Mouse (Mus musculus) stomach, embryonic 16.5 days (tissue): ENCODE results near the gene Slc7a15. TPM values are rescaled to one million over a fixed set of nuclear protein-coding genes. Genes with fewer than 3 reads are reported as not detected.

Experiments
- ATAC-seq: fragments of 200-750 bp; cut with Nextera tagmentation; 2 replicates; pipeline ENCODE4 v1.8.0; 2017; ENCODE audit warnings: moderate number of reproducible peaks, moderate TSS enrichment; ENCODE audit not compliant: insufficient read depth, low FRiP score
- H3K27ac ChIP-seq: fragments of 300-500 bp; sonication (generic); 2 replicates; pipeline ENCODE4 v1.5.1; 2014; ENCODE audit warnings: low read length
- H3K27me3 ChIP-seq: fragments of 300-500 bp; sonication (generic); 2 replicates; pipeline ENCODE4 v1.6.1; 2014; ENCODE audit warnings: low read length, control low read depth, mixed read lengths; ENCODE audit not compliant: control insufficient read depth, insufficient read depth
- H3K36me3 ChIP-seq: fragments of 300-500 bp; sonication (generic); 2 replicates; pipeline ENCODE4 v1.6.1; 2014; ENCODE audit warnings: low read length; ENCODE audit not compliant: control insufficient read depth, insufficient read depth
- H3K4me1 ChIP-seq: fragments of 300-500 bp; sonication (generic); 2 replicates; pipeline ENCODE4 v1.6.1; 2014; ENCODE audit warnings: low read length, control low read depth, mixed read lengths; ENCODE audit not compliant: control insufficient read depth, insufficient read depth
- H3K4me2 ChIP-seq: fragments of 300-500 bp; sonication (generic); 2 replicates; pipeline ENCODE4 v1.6.1; 2014; ENCODE audit warnings: low read depth, low read length, mixed read lengths
- H3K4me3 ChIP-seq: fragments of 300-500 bp; sonication (generic); replicated peaks from 2 replicates; pipeline ENCODE4 v1.5.1; 2014; ENCODE audit warnings: mild to moderate bottlenecking, low read length
- H3K9ac ChIP-seq: fragments of 300-500 bp; sonication (generic); 2 replicates; pipeline ENCODE4 v1.6.1; 2014; ENCODE audit warnings: low read length
- H3K9me3 ChIP-seq: fragments of 300-500 bp; sonication (generic); replicated peaks from 2 replicates; pipeline ENCODE4 v1.6.1; 2016; ENCODE audit warnings: low read length, control low read depth; ENCODE audit not compliant: control insufficient read depth
- WGBS: fragments of 180-500 bp; shearing (Covaris S2); extraction: QIAGEN DNeasy Blood & Tissue Kit; methylation state at CpG from one replicate; pipeline ENCODE4 v1.1.7; 2014; 5-methylcytosine and 5-hydroxymethylcytosine counted together
- polyA plus RNA-seq: library from polyadenylated mRNA; unstranded; fragments of >200 nt; fragmentation: Nextera tagmentation; extraction: Ambion mirVana; gene quantifications from 2 replicates; pipeline ENCODE4 v1.2.1, GENCODE M21; 2015

The Slc7a15 gene
- polyA plus RNA-seq, 1 experiment from 2014 or later = not detected

- no peak overlapping the region for H3K4me2 ChIP-seq
- no peak overlapping the region for H3K4me3 ChIP-seq
- H3K4me1 ChIP-seq = peaks cover 9% of the 10 kb centered on the region
- H3K9ac ChIP-seq = no peak overlapping the region
- no peaks in the 10 kb centered on the region for H3K27me3 ChIP-seq
- no peaks in the 10 kb centered on the region for H3K36me3 ChIP-seq
- no peak for ATAC-seq
- no peak overlapping the region for H3K27ac ChIP-seq
- 76% methylated on average over 6 of the region's 6 CpGs for WGBS
- no peaks in the 10 kb centered on the region for H3K9me3 ChIP-seq
Observed at GRCm38 (mm10) chr12:8504131-8504530, 94.7 kb downstream of the Slc7a15 start.

DNA sequence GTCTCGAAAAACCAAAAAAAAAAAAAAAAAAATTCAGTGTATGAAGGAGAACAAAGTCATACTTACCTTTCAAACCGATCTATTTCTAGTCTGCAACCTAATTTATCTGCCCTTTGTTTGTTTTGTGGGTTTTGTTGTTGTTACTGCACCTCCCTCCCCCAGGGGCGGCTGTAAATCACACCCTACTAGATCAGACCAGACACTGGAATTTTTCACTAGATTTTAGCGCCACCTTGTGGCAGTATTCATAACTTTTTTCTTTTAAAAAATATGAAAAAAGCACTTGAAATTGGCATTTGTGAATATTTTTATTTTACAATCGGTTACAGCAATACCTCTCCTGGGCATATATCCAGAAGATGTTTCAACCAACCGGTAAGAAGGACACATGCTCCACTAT lies 96.3 kb downstream of the Slc7a15 start:
- H3K4me1 ChIP-seq = peaks cover 11% of the 10 kb centered on the region
- H3K27me3 ChIP-seq = no peaks in the 10 kb centered on the region
- no peak overlapping the region for H3K9ac ChIP-seq
- no peak overlapping the region for H3K27ac ChIP-seq
- no peaks in the 10 kb centered on the region for H3K9me3 ChIP-seq
- no peak for ATAC-seq
- no peak overlapping the region for H3K4me2 ChIP-seq
- H3K4me3 ChIP-seq = no peak overlapping the region
- no peaks in the 10 kb centered on the region for H3K36me3 ChIP-seq
- WGBS = 13% methylated on average over 6 of the region's 6 CpGs

DNA sequence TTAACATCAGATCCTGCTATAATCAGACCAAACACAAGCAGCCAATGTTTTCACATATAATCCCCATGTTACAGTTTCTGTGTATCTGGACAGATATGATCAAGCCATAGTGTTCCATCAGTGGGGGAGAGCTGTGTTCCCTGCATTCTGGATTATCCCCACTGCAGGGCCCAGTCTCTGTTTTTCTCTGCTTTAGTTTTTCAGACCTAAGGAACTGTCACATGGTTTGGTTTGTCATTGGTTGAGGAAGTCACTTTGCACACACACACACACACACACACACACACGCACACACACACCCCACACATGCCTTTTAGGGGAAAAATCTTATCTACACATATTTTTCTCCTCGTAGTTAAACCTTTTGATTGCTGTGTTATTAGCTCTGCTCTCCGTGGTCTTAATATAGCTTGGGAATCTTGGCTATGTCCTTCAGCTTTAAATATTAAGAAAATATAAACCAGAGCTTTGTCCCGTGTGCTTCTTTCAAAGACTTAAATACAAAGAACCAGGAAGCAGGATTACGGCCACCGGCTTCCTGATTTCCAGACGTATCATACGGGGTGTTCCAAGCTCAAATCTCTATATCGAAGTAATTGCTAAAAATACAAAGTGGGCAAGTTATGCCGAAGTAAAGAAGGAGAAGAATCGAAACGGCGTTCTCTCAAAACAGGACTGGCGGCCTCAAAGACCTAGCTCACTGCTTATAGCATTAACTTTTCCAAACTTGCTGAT lies 97.1 kb downstream of the Slc7a15 start:
- Histone ChIP-seq H3K27ac (peak overlapping the region; percentile 98; the same call in 1 of the 2 replicates), H3K27me3 (no peaks in the 10 kb centered on the region), H3K4me1 (peaks cover 19% of the 10 kb centered on the region), H3K9ac (no peak overlapping the region), H3K4me3 (no peak overlapping the region), H3K36me3 (no peaks in the 10 kb centered on the region), H3K4me2 (no peak overlapping the region), H3K9me3 (no peaks in the 10 kb centered on the region)
- WGBS = 68% methylated on average over 14 of the region's 14 CpGs
- no peak for ATAC-seq

GRCm38 (mm10) chr12:8500597-8501570 lies 98.0 kb downstream of the Slc7a15 start:
- Histone ChIP-seq H3K4me3 (peak overlapping the region; percentile 90), H3K4me1 (peaks cover 27% of the 10 kb centered on the region), H3K27me3 (no peaks in the 10 kb centered on the region), H3K9ac (peak overlapping the region; percentile 84), H3K36me3 (no peaks in the 10 kb centered on the region), H3K4me2 (peak overlapping the region; percentile 89), H3K27ac (peak overlapping the region; percentile 98), H3K9me3 (no peaks in the 10 kb centered on the region)
- WGBS = 57% methylated on average over 17 of the region's 17 CpGs
- no peak for ATAC-seq

- under 1% methylated on average over 56 of the region's 56 CpGs for WGBS
Observed at GRCm38 (mm10) chr12:8499871-8500596, 98.8 kb downstream of the Slc7a15 start, which contains the start of gene Rhob. Rhob (minus strand) TSS chr12:8500009.

GRCm38 (mm10) chr12:8499001-8499870 lies 99.6 kb downstream of the Slc7a15 start:
- H3K27ac ChIP-seq = peak overlapping the region; percentile 98
- H3K9me3 ChIP-seq = no peaks in the 10 kb centered on the region
- peak overlapping the region; percentile 98 for H3K9ac ChIP-seq
- ATAC-seq = peak; percentile 52
- no peaks in the 10 kb centered on the region for H3K36me3 ChIP-seq
- peak overlapping the region; percentile 89 for H3K4me2 ChIP-seq
- peak overlapping the region; percentile 90 for H3K4me3 ChIP-seq
- under 1% methylated on average over 97 of the region's 99 CpGs for WGBS
- H3K4me1 ChIP-seq = peaks cover 30% of the 10 kb centered on the region
- H3K27me3 ChIP-seq = no peaks in the 10 kb centered on the region

More at GRCm38 (mm10) chr12:8499871-8500596, 98.8 kb downstream of the Slc7a15 start, which contains the start of gene Rhob:
- Histone ChIP-seq H3K27me3 (no peaks in the 10 kb centered on the region), H3K27ac (peak within 1 kb of the TSS; percentile 98), H3K4me2 (peak within 1 kb of the TSS; percentile 89), H3K36me3 (no peaks in the 10 kb centered on the region), H3K9me3 (no peaks in the 10 kb centered on the region), H3K4me3 (peak within 1 kb of the TSS; percentile 90), H3K4me1 (peaks cover 30% of the 10 kb centered on the region), H3K9ac (peak within 1 kb of the TSS; percentile 98)
- peak; percentile 98 for ATAC-seq

GRCm38 (mm10) chr12:8498591-8499000 lies 100.3 kb downstream of the Slc7a15 start:
- Histone ChIP-seq H3K4me3 (peak overlapping the region; percentile 90), H3K36me3 (no peaks in the 10 kb centered on the region), H3K27me3 (no peaks in the 10 kb centered on the region), H3K27ac (peak overlapping the region; percentile 98), H3K9ac (peak overlapping the region; percentile 98), H3K9me3 (no peaks in the 10 kb centered on the region), H3K4me2 (peak overlapping the region; percentile 89), H3K4me1 (peaks cover 30% of the 10 kb centered on the region)
- 2% methylated on average over 11 of the region's 13 CpGs for WGBS
- ATAC-seq = no peak

GRCm38 (mm10) chr12:8498148-8498571 lies 100.7 kb downstream of the Slc7a15 start:
- H3K9me3 ChIP-seq = no peaks in the 10 kb centered on the region
- no peak for ATAC-seq
- no peaks in the 10 kb centered on the region for H3K36me3 ChIP-seq
- H3K4me3 ChIP-seq = peak overlapping the region; percentile 90
- H3K27ac ChIP-seq = peak overlapping the region; percentile 98
- 20% methylated on average over 8 of the region's 8 CpGs for WGBS
- H3K9ac ChIP-seq = peak overlapping the region; percentile 98
- no peaks in the 10 kb centered on the region for H3K27me3 ChIP-seq
- peak overlapping the region; percentile 89 for H3K4me2 ChIP-seq
- peaks cover 30% of the 10 kb centered on the region for H3K4me1 ChIP-seq
